Mouse (Mus musculus): ENCODE results near the gene Chrm3.

- TF ChIP-seq CTCF (IDR thresholded peaks at IDR 0.05; ENCODE audit: insufficient read depth, low read length) (no peak), POLR2A (IDR thresholded peaks at IDR 0.05; ENCODE audit: borderline replicate concordance, extremely low read depth, low read depth, low read length) (no peak)
Measured at GRCm38 (mm10) chr13:9887261-9887660, 473.4 kb downstream of the Chrm3 start.

Data from lung, adult 2 months (tissue).